Mouse (Mus musculus): ENCODE data around the gene Klrg1. TPM values are rescaled to one million over a fixed set of nuclear protein-coding genes. Genes with fewer than 3 reads are reported as not detected.

The Klrg1 gene
- total RNA-seq, 2 experiments from 2014 or later: 0.23 to 0.89 TPM

GRCm38 (mm10) chr6:122293121-122293520 lies 10.4 kb upstream of the Klrg1 start:
- DNase-seq (ENCODE audit: low spot score in 2 of 2): no peak

- no peak for DNase-seq (ENCODE audit: low spot score in 2 of 2)
Measured at GRCm38 (mm10) chr6:122292184-122292583, 9.5 kb upstream of the Klrg1 start.

- no peak for DNase-seq (ENCODE audit: low spot score in 2 of 2)
Measured at GRCm38 (mm10) chr6:122291735-122292134, 9.1 kb upstream of the Klrg1 start.

- no peak for DNase-seq (ENCODE audit: low spot score in 2 of 2)
Measured at GRCm38 (mm10) chr6:122291264-122291663, 8.6 kb upstream of the Klrg1 start.

DNA sequence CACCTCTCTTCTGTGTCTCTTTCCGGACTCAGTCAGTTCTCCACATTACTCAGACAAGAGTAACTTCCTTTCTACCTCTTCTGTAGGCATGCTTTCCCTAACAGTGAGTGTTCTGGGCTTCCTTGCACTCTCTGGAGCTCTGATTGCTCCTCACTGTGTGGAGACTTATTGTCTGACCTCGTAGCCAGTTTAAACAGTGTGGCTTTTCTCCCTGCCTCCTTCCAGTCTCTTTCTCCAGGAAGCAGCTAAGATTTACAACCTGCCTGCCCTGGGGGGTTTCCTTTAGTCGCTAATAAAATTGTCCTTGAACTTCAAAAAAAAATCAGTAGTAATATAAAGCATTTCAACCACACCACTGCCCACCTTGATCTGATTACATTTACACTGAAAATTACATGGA lies 7.6 kb upstream of the Klrg1 start:
- no peak for DNase-seq (ENCODE audit: low spot score in 2 of 2)

- no peak for DNase-seq (ENCODE audit: low spot score in 2 of 2)
Measured at GRCm38 (mm10) chr6:122289313-122289712, 6.6 kb upstream of the Klrg1 start.

DNA sequence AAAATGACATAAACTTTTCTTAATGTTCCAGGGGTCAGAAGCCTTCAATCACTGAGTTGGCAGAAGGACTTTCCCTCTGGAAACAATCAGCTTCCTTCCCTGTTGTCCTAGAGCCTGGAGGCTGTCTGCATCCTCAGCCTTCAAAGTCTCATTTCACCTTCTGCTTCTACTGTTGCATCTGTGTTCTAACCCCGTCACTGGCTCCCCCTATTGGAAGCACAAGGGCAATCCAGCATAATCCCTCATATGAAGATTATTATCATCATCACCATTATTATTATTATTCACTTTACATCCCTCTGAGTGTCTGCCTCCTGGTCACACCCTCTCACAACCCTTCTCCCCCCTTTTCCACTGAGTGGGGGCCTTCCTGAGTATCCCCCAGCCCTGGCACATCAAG lies 5.6 kb upstream of the Klrg1 start:
- no peak for DNase-seq (ENCODE audit: low spot score in 2 of 2)

DNA sequence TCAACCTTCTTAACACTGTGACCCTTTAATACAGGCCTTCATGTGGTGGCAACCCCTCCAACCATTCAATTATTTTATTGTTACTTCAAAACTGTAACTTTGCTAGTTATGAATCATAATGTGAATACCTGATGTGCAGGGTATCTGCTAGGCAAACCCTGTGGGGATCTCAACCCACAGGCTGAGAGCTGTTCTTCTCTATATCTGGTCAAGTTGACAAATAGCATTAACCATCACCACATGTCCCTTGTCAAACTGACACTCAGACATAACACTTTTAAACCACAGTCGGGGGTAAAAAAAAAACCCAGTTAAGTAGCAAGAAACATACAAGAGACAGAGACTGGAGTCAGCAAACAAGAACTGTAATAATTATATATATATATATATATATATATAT lies 2.1 kb upstream of the Klrg1 start:
- no peak for DNase-seq (ENCODE audit: low spot score in 2 of 2)

- DNase-seq (ENCODE audit: low spot score in 2 of 2): no peak
Measured at GRCm38 (mm10) chr6:122284304-122284703, 1.6 kb upstream of the Klrg1 start.

- no peak for DNase-seq (ENCODE audit: low spot score in 2 of 2)
Measured at GRCm38 (mm10) chr6:122283429-122283828, 747 bp upstream of the Klrg1 start.

- no peak for DNase-seq (ENCODE audit: low spot score in 2 of 2)
Measured at GRCm38 (mm10) chr6:122276565-122276964, 6.1 kb downstream of the Klrg1 start.

DNA sequence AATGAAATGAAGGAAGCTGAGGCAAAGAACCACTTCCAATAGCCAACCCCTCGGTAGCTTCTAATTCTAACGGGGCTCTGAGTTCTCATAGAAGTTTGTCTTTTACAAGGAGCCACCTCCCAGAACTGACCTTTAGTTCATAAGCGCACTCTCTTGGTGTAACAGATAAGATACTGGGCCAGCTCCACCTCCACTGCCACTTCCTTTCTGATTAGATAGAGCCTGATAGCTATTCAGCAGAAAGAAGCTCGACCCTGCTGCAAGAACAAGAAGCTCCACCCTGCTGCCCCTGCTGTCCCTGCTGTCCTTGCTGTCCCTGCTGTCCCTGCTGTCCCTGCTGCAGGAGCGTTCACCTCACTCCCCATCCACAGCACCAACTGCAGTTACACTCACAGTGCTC lies 8.1 kb downstream of the Klrg1 start:
- DNase-seq (ENCODE audit: low spot score in 2 of 2): no peak

DNA sequence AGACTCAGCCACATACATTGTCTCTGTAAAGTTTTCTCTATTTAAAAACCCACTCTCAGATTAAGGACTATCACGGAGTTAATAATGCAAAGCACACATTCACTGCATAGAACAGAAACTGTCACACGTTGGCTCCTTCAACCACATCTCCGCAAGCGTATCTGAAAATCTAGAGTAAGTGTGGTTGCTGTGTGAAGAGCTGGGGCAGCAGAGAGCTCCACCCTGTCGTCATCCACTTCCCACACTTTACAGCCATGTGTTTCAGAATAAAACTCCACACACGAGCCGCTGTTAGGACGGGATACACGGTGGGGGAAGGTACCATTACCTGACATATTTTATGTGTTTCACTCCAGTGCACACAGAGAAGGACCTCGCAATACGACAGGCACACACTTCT lies 12.5 kb downstream of the Klrg1 start:
- DNase-seq (ENCODE audit: low spot score in 2 of 2): no peak

- DNase-seq (ENCODE audit: low spot score in 2 of 2): peak in 1 of 2 experiments; percentile 17
Measured at GRCm38 (mm10) chr6:122269170-122269569, 13.5 kb downstream of the Klrg1 start.

DNA sequence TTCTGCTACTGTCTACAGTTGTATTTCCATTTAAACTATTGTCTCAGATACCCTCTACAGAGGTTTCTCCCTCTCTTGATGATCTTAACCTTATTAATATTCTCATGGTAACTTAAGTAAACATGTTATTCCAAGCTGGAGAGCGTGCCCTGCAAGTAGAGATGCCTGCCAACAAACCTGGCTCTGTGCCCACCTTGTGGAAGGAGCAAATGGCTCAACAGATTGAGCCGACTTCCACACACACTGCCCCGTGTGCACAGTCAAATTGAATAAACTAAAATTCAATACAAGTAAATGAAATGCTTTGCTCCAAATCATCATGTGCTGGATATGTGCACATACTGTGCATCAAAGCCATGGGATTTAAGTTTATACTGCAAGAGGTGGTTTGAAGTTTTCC lies 14.1 kb downstream of the Klrg1 start:
- peak; percentile 75 to 90 for DNase-seq (ENCODE audit: low spot score in 2 of 2)

- DNase-seq (ENCODE audit: low spot score in 2 of 2): no peak
Measured at GRCm38 (mm10) chr6:122262543-122262942, 20.1 kb downstream of the Klrg1 start.

GRCm38 (mm10) chr6:122252146-122252545 lies 30.5 kb downstream of the Klrg1 start:
- peak in 1 of 2 experiments; percentile 35 for DNase-seq (ENCODE audit: low spot score in 2 of 2)

- no peak for DNase-seq (ENCODE audit: low spot score in 2 of 2)
Measured at GRCm38 (mm10) chr6:122250033-122250432, 32.6 kb downstream of the Klrg1 start.

Other genes starting within 250 kb of the Klrg1 start
- gene M6pr, start 25.8 kb upstream of the Klrg1 start, total RNA-seq (2021): 10 to 100 TPM; 83.6 to 84.1 TPM
- gene Phc1, start 57.7 kb upstream of the Klrg1 start, total RNA-seq (2021): 10 to 100 TPM; 63.9 to 68.3 TPM
- gene Rimklb, start 215.9 kb upstream of the Klrg1 start, total RNA-seq (2021): 10 to 100 TPM; 58.1 to 58.7 TPM
- not detected for gene Mfap5, start 223.0 kb upstream of the Klrg1 start, total RNA-seq (2021)

Measured in layer of hippocampus, adult 18-20 months (tissue).